9 mouse cellular contexts compared by ENCODE assay signal in genomic region chr11:98717904-98718303, GRCm38 (mm10). TPM values are rescaled to one million over a fixed set of nuclear protein-coding genes. Genes with fewer than 3 reads are reported as not detected.
DNase-seq lines count a peak whose midpoint lies in the region; ATAC-seq lines count a peak whose summit lies in the region.
"Had no signal": no experiment of that assay in that cellular context is flagged by ENCODE, and none has a peak within 500 bp of the region (broad histone marks: within the 10 kb centered on the region; RNA-seq: fewer than 3 reads in every experiment).

No protein-coding gene starts in this region.

- H3K36me3 ChIP-seq in hindbrain, embryonic 10.5 days: peaks cover 83% of the 10 kb centered on the region
- H3K36me3 ChIP-seq in hindbrain, embryonic 16.5 days (ENCODE audit: control insufficient read depth, insufficient read depth, low read length): peaks cover 19% of the 10 kb centered on the region
- peaks cover 44% of the 10 kb centered on the region for H3K36me3 ChIP-seq in embryonic facial prominence, embryonic 15.5 days

- DNase-seq in hindbrain, embryonic 10.5 days (ENCODE audit: low spot score): peak; percentile 66
- peak; percentile 78 to 86 for DNase-seq in adrenal gland, postnatal 36 days
- DNase-seq in heart, postnatal 10 days: peak; percentile 77 to 91
- DNase-seq in layer of hippocampus, postnatal 36 days: peak; percentile 83 to 85
- peak; percentile 84 to 88 for DNase-seq in lung, postnatal 4 days
- DNase-seq in spleen, postnatal 4 days (ENCODE audit: low spot score in 2 of 2): peak; percentile 66 to 88

- H3K4me2 ChIP-seq in hindbrain, embryonic 16.5 days (ENCODE audit: low read length): no peak overlapping the region
- H3K4me2 ChIP-seq in embryonic facial prominence, embryonic 15.5 days (replicated peaks): peak overlapping the region; percentile 15; the same call in 1 of the 2 replicates

- H3K27ac ChIP-seq in hindbrain, embryonic 10.5 days: 0 out of 2 replicates have a peak overlapping the region, but pooled peaks have one; percentile 9
- H3K27ac ChIP-seq in hindbrain, embryonic 16.5 days (ENCODE audit: low read depth, low read length): no peak overlapping the region
- peak overlapping the region; percentile 68 for H3K27ac ChIP-seq in embryonic facial prominence, embryonic 15.5 days (replicated peaks)

- peaks cover 18% of the 10 kb centered on the region for H3K4me1 ChIP-seq in hindbrain, embryonic 10.5 days (replicated peaks)
- H3K4me1 ChIP-seq in hindbrain, embryonic 16.5 days (ENCODE audit: control insufficient read depth, insufficient read depth, low read depth, low read length): 0 out of 2 replicates have a peak, but pooled peaks cover 4% of the 10 kb centered on the region
- peaks cover 21% of the 10 kb centered on the region for H3K4me1 ChIP-seq in embryonic facial prominence, embryonic 15.5 days

- H3K9ac ChIP-seq in hindbrain, embryonic 16.5 days (ENCODE audit: low read depth, low read length): no peak overlapping the region
- H3K9ac ChIP-seq in embryonic facial prominence, embryonic 15.5 days: no peak overlapping the region

- intact Hi-C loops in heart, postnatal 10 days (cut with DNase I): no loop called here

- no peaks in the 10 kb centered on the region for H3K27me3 ChIP-seq in hindbrain, embryonic 10.5 days (ENCODE audit: insufficient read depth, poor library complexity, severe bottlenecking)
- H3K27me3 ChIP-seq in hindbrain, embryonic 16.5 days (replicated peaks; ENCODE audit: control insufficient read depth, insufficient read depth, low read length): no peaks in the 10 kb centered on the region
- no peaks in the 10 kb centered on the region for H3K27me3 ChIP-seq in embryonic facial prominence, embryonic 15.5 days

- H3K4me3 ChIP-seq in hindbrain, embryonic 10.5 days: no peak overlapping the region
- no peak overlapping the region for H3K4me3 ChIP-seq in hindbrain, embryonic 16.5 days (ENCODE audit: low read length)
- H3K4me3 ChIP-seq in embryonic facial prominence, embryonic 15.5 days (replicated peaks): no peak overlapping the region
- H3K4me3 ChIP-seq: myocyte had no signal

- no peaks in the 10 kb centered on the region for H3K9me3 ChIP-seq in hindbrain, embryonic 10.5 days
- H3K9me3 ChIP-seq in hindbrain, embryonic 16.5 days (ENCODE audit: control insufficient read depth, low read length): no peaks in the 10 kb centered on the region
- H3K9me3 ChIP-seq in embryonic facial prominence, embryonic 15.5 days (replicated peaks): no peaks in the 10 kb centered on the region

- ATAC-seq in hindbrain, embryonic 16.5 days: no peak
- 0 out of 2 replicates have a peak, but pooled peaks have one; percentile 35 for ATAC-seq in embryonic facial prominence, embryonic 15.5 days (ENCODE audit: insufficient number of reproducible peaks, low FRiP score, low TSS enrichment, low read depth)

- 21% methylated on average over 13 of the region's 13 CpGs for WGBS in hindbrain, embryonic 10.5 days
- WGBS in hindbrain, embryonic 16.5 days: 11% methylated on average over 13 of the region's 13 CpGs
- 15% methylated on average over 13 of the region's 13 CpGs for WGBS in embryonic facial prominence, embryonic 15.5 days

RNA-seq across cellular contexts. Expression of gene Med24, which starts 11.3 kb away (rescaled TPM):
- 76.9 and 83.6 TPM in 2 replicates for polyA plus RNA-seq in hindbrain, embryonic 10.5 days (2016; fragmentation: Nextera tagmentation; extraction: Ambion mirVana)
- polyA plus RNA-seq in hindbrain, embryonic 16.5 days (2015; fragmentation: Nextera tagmentation; extraction: Ambion mirVana): 62.5 and 71.1 TPM in 2 replicates
- 10 to 100 TPM; 46.9 to 52.0 TPM for total RNA-seq in adrenal gland, postnatal 36 days (2021)
- 52.3 and 53.3 TPM in 2 replicates for polyA plus RNA-seq in embryonic facial prominence, embryonic 15.5 days (2015; fragmentation: Nextera tagmentation; extraction: Ambion mirVana)
- total RNA-seq in heart, postnatal 10 days (2021): 10 to 100 TPM; 44.9 to 52.1 TPM
- 100 to 1,000 TPM; 127 to 140 TPM for total RNA-seq in layer of hippocampus, postnatal 36 days (2021)

RNA-seq across cellular contexts. Expression of gene Csf3, which starts 16.8 kb away (rescaled TPM):
- polyA plus RNA-seq in hindbrain, embryonic 10.5 days (2016; fragmentation: Nextera tagmentation; extraction: Ambion mirVana): not detected in 2 replicates
- polyA plus RNA-seq in hindbrain, embryonic 16.5 days (2015; fragmentation: Nextera tagmentation; extraction: Ambion mirVana): not detected in 2 replicates
- total RNA-seq in adrenal gland, postnatal 36 days (2021): not detected
- 0.12 and 0.31 TPM in 2 replicates for polyA plus RNA-seq in embryonic facial prominence, embryonic 15.5 days (2015; fragmentation: Nextera tagmentation; extraction: Ambion mirVana)
- total RNA-seq in heart, postnatal 10 days (2021): not detected
- total RNA-seq in layer of hippocampus, postnatal 36 days (2021): not detected
- polyA plus RNA-seq: myocyte had no signal

RNA-seq across cellular contexts. Expression of gene Thra, which starts 22.5 kb away (rescaled TPM):
- polyA plus RNA-seq in hindbrain, embryonic 10.5 days (2016; fragmentation: Nextera tagmentation; extraction: Ambion mirVana): 12.8 and 22.2 TPM in 2 replicates
- 127 and 144 TPM in 2 replicates for polyA plus RNA-seq in hindbrain, embryonic 16.5 days (2015; fragmentation: Nextera tagmentation; extraction: Ambion mirVana)
- 10 to 100 TPM; 69.2 to 91.7 TPM for total RNA-seq in adrenal gland, postnatal 36 days (2021)
- polyA plus RNA-seq in embryonic facial prominence, embryonic 15.5 days (2015; fragmentation: Nextera tagmentation; extraction: Ambion mirVana): 51.0 and 51.2 TPM in 2 replicates
- 100 to 1,000 TPM; 172 to 190 TPM for total RNA-seq in heart, postnatal 10 days (2021)
- 100 to 1,000 TPM; 956 to 985 TPM for total RNA-seq in layer of hippocampus, postnatal 36 days (2021)

RNA-seq across cellular contexts. Expression of gene Psmd3, which starts 35.5 kb away (rescaled TPM):
- polyA plus RNA-seq in hindbrain, embryonic 10.5 days (2016; fragmentation: Nextera tagmentation; extraction: Ambion mirVana): 251 and 281 TPM in 2 replicates
- polyA plus RNA-seq in hindbrain, embryonic 16.5 days (2015; fragmentation: Nextera tagmentation; extraction: Ambion mirVana): 186 and 189 TPM in 2 replicates
- total RNA-seq in adrenal gland, postnatal 36 days (2021): 100 to 1,000 TPM; 124 to 128 TPM
- polyA plus RNA-seq in embryonic facial prominence, embryonic 15.5 days (2015; fragmentation: Nextera tagmentation; extraction: Ambion mirVana): 204 and 214 TPM in 2 replicates
- total RNA-seq in heart, postnatal 10 days (2021): 100 to 1,000 TPM; 131 to 132 TPM
- total RNA-seq in layer of hippocampus, postnatal 36 days (2021): 100 to 1,000 TPM; 125 to 126 TPM

RNA-seq across cellular contexts. Expression of gene Gsdma, which starts 53.8 kb away (rescaled TPM):
- polyA plus RNA-seq in hindbrain, embryonic 10.5 days (2016; fragmentation: Nextera tagmentation; extraction: Ambion mirVana): 0.09 TPM in 1 of 2 replicates, not detected in the other
- polyA plus RNA-seq in hindbrain, embryonic 16.5 days (2015; fragmentation: Nextera tagmentation; extraction: Ambion mirVana): 0.08 TPM in 1 of 2 replicates, not detected in the other
- not detected for total RNA-seq in adrenal gland, postnatal 36 days (2021)
- polyA plus RNA-seq in embryonic facial prominence, embryonic 15.5 days (2015; fragmentation: Nextera tagmentation; extraction: Ambion mirVana): 11.8 and 14.0 TPM in 2 replicates
- not detected for total RNA-seq in heart, postnatal 10 days (2021)
- not detected for total RNA-seq in layer of hippocampus, postnatal 36 days (2021)

Comparison
In these comparisons a context has a peak if more than half of its experiments do, and no peak if none do; other contexts are left out.
1. RNA of gene Thra, which starts 22.5 kb away (total RNA-seq): 956 to 985 TPM in layer of hippocampus, postnatal 36 days; 172 to 190 TPM in heart, postnatal 10 days and 69.2 to 91.7 TPM in adrenal gland, postnatal 36 days; every median in the first group is over 4 times any median in the second.
2. Peak in every context shown above with its lines, with median percentiles within 50 percentile points of each other: DNase-seq.